Comparison of ENCODE assay signal across 7 mouse cellular contexts in genomic region chr2:32846805-32847467, GRCm38 (mm10). TPM values are rescaled to one million over a fixed set of nuclear protein-coding genes. Genes with fewer than 3 reads are reported as not detected.
A peak's percentile ranks its signal among the peaks of the same experiment; 100 is the strongest.
DNase-seq lines count a peak whose midpoint lies in the region; ATAC-seq lines count a peak whose summit lies in the region.

TSS of gene Stxbp1 (minus strand) at chr2:32847245.

- H3K9ac ChIP-seq in intestine, embryonic 15.5 days, result peak within 1 kb of the TSS; percentile 74
- peak within 1 kb of the TSS; percentile 82 for H3K9ac ChIP-seq in midbrain, embryonic 12.5 days (replicated peaks)

- 0 out of 2 replicates have a peak, but pooled peaks cover 7% of the 10 kb centered on the region for H3K27me3 ChIP-seq in intestine, embryonic 15.5 days (replicated peaks)
- peaks cover 21% of the 10 kb centered on the region for H3K27me3 ChIP-seq in limb, embryonic 10.5 days (ENCODE audit: low read depth, poor library complexity, severe bottlenecking)
- peaks cover 14% of the 10 kb centered on the region for H3K27me3 ChIP-seq in midbrain, embryonic 12.5 days

- H3K4me3 ChIP-seq in intestine, embryonic 15.5 days (replicated peaks), result peak within 1 kb of the TSS; percentile 81
- peak within 1 kb of the TSS; percentile 88 for H3K4me3 ChIP-seq in limb, embryonic 10.5 days
- H3K4me3 ChIP-seq in midbrain, embryonic 12.5 days, result peak within 1 kb of the TSS; percentile 82

- peak within 1 kb of the TSS; percentile 97 for H3K4me2 ChIP-seq in intestine, embryonic 15.5 days (replicated peaks)
- H3K4me2 ChIP-seq in midbrain, embryonic 12.5 days (replicated peaks), result peak within 1 kb of the TSS; percentile 97

- ATAC-seq in intestine, embryonic 15.5 days, result peak; percentile 96
- ATAC-seq in midbrain, embryonic 12.5 days (ENCODE audit: low FRiP score, low read depth), result peak; percentile 94

- peak within 1 kb of the TSS; percentile 85 for H3K27ac ChIP-seq in intestine, embryonic 15.5 days
- peak within 1 kb of the TSS; percentile 85 for H3K27ac ChIP-seq in limb, embryonic 10.5 days
- peak within 1 kb of the TSS; percentile 79 for H3K27ac ChIP-seq in midbrain, embryonic 12.5 days (replicated peaks)

- WGBS in intestine, embryonic 15.5 days, result under 1% methylated on average over 73 of the region's 78 CpGs
- under 1% methylated on average over 78 of the region's 78 CpGs for WGBS in limb, embryonic 10.5 days
- 0% methylated on average over 67 of the region's 78 CpGs for WGBS in midbrain, embryonic 12.5 days

- H3K4me1 ChIP-seq in intestine, embryonic 15.5 days (replicated peaks), result 0 out of 2 replicates have a peak, but pooled peaks cover 3% of the 10 kb centered on the region
- H3K4me1 ChIP-seq in limb, embryonic 10.5 days, result peaks cover 17% of the 10 kb centered on the region
- peaks cover 22% of the 10 kb centered on the region for H3K4me1 ChIP-seq in midbrain, embryonic 12.5 days

- H3K9me3 ChIP-seq in intestine, embryonic 15.5 days, result no peaks in the 10 kb centered on the region
- no peaks in the 10 kb centered on the region for H3K9me3 ChIP-seq in limb, embryonic 10.5 days (replicated peaks)
- H3K9me3 ChIP-seq in midbrain, embryonic 12.5 days, result no peaks in the 10 kb centered on the region

- intact Hi-C loops in gastrocnemius, postnatal 36 days (cut with DNase I), result no loop called here

- no peaks in the 10 kb centered on the region for H3K36me3 ChIP-seq in intestine, embryonic 15.5 days
- no peaks in the 10 kb centered on the region for H3K36me3 ChIP-seq in limb, embryonic 10.5 days
- no peaks in the 10 kb centered on the region for H3K36me3 ChIP-seq in midbrain, embryonic 12.5 days

- peak; percentile 96 for DNase-seq in adrenal gland, postnatal 10 days
- DNase-seq in embryo, embryonic 11.5 days (ENCODE audit: low read depth, low spot score), result peak; percentile 85
- DNase-seq in gastrocnemius, postnatal 36 days, result peak; percentile 80 to 89
- DNase-seq in limb, embryonic 10.5 days (ENCODE audit: low spot score), result peak; percentile 92
- peak; percentile 87 for DNase-seq in skeletal muscle tissue, adult 2 months (ENCODE audit: low read depth, low spot score)

RNA-seq across cellular contexts. Expression of gene Stxbp1, which starts in this region (rescaled TPM):
- 10 to 100 TPM; 23.7 to 35.7 TPM for total RNA-seq in adrenal gland, postnatal 10 days (2021)
- total RNA-seq in gastrocnemius, postnatal 36 days (2021), result 1 to 10 TPM; 2.2 to 3.6 TPM
- polyA plus RNA-seq in intestine, embryonic 15.5 days (2015; fragmentation: Nextera tagmentation; extraction: Ambion mirVana), result 21.2 and 22.1 TPM in 2 replicates
- polyA plus RNA-seq in limb, embryonic 10.5 days (2016; fragmentation: Nextera tagmentation; extraction: Ambion mirVana), result 10.9 and 12.9 TPM in 2 replicates
- 80.3 and 83.2 TPM in 2 replicates for polyA plus RNA-seq in midbrain, embryonic 12.5 days (2016; fragmentation: Nextera tagmentation; extraction: Ambion mirVana)

Comparison
In these comparisons a context has a peak if more than half of its experiments do, and no peak if none do; other contexts are left out.
1. Peak in every context shown above with its lines: DNase-seq, ATAC-seq, H3K4me3 ChIP-seq and H3K27ac ChIP-seq.
2. RNA of gene Stxbp1 (total RNA-seq): 23.7 to 35.7 TPM in adrenal gland, postnatal 10 days; 2.2 to 3.6 TPM in gastrocnemius, postnatal 36 days; every median in the first group is over 4 times any median in the second.